ENCODE assay signal across 28 mouse cellular contexts in the genomic region with DNA sequence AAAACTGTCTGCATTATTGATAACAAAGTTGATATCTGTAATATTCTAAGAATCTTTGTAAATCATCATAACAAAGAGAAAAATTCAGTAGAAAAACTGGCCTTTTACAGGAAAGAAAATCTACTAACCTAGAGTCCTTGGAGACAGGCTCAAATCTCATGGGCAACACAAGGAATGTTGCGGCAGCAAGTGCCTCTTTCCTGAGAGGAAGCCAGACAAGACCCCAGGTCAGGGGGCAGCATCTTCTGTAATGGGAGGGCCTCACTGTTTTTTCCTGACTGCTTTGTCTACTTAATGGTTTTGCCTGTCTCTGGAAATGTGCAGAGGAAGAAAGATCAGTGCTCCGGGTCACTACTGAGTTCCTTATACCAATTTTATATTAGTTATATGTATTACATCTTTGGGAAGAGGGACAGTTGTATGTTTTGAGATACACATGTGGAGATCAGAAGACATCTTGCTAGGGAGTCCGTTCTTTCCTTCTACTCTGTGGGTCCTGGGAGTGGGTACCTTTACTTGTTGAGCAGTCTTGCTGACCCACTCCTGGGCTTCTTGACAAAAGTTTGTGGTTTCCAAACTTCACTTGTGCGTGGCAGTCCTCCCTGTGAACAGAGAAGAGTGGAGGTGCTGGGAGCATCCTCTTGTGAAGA.
DNase-seq lines count a peak whose midpoint lies in the region; ATAC-seq lines count a peak whose summit lies in the region.
"Had no signal": no experiment of that assay in that cellular context is flagged by ENCODE, and none has a peak within 500 bp of the region (broad histone marks: within the 10 kb centered on the region; RNA-seq: fewer than 3 reads in every experiment).

No protein-coding gene starts in this region.

- no peak overlapping the region for H3K9ac ChIP-seq in heart, embryonic 12.5 days
- H3K9ac ChIP-seq: embryonic facial prominence, embryonic 13.5 days; forebrain, embryonic 12.5 days; forebrain, embryonic 15.5 days; heart, embryonic 15.5 days; hindbrain, embryonic 14.5 days had no signal

- H3K36me3 ChIP-seq in heart, embryonic 12.5 days, result no peaks in the 10 kb centered on the region
- 0 out of 2 replicates have a peak, but pooled peaks cover 2% of the 10 kb centered on the region for H3K36me3 ChIP-seq in embryonic facial prominence, embryonic 10.5 days (replicated peaks)
- H3K36me3 ChIP-seq: embryonic facial prominence, embryonic 13.5 days; forebrain, embryonic 12.5 days; forebrain, embryonic 15.5 days; heart, embryonic 15.5 days had no signal

- peak; percentile 63 for DNase-seq in embryo, embryonic 10 days (ENCODE audit: low spot score)
- no peak for DNase-seq in embryo, embryonic 9.5 days (ENCODE audit: extremely low spot score)
- no peak for DNase-seq in heart, adult 18-20 months
- DNase-seq in embryonic facial prominence, embryonic 10.5 days (ENCODE audit: low spot score), result peak; percentile 35
- no peak for DNase-seq in left cerebral cortex, postnatal 36 days (ENCODE audit: low spot score in 2 of 2)
- DNase-seq: adrenal gland, adult 8-10 months; adrenal gland, postnatal 25 days; cerebellum, adult 11-12 months; cerebellum, adult 8-10 months; cerebellum, postnatal 10 days; cerebellum, postnatal 36 days; gastrocnemius, postnatal 10 days; gastrocnemius, postnatal 36 days; heart, postnatal 10 days; heart, postnatal 4 days; kidney, adult 18-20 months had no signal

- ATAC-seq in heart, embryonic 12.5 days (ENCODE audit: insufficient number of reproducible peaks, low FRiP score), result no peak
- ATAC-seq: activated CD4-positive, CD25-positive, alpha-beta regulatory T cell, adult 4 months; forebrain, embryonic 15.5 days; hindbrain, postnatal 0 days; inflammation-experienced regulatory T-cells, adult 6 months; intestine, embryonic 16.5 days had no signal

- H3K4me2 ChIP-seq in heart, embryonic 12.5 days, result no peak overlapping the region
- H3K4me2 ChIP-seq: embryonic facial prominence, embryonic 13.5 days; forebrain, embryonic 12.5 days; forebrain, embryonic 15.5 days; heart, embryonic 11.5 days; heart, embryonic 15.5 days; hindbrain, embryonic 14.5 days had no signal

- H3K4me1 ChIP-seq in heart, embryonic 12.5 days (replicated peaks), result peaks cover 3% of the 10 kb centered on the region
- H3K4me1 ChIP-seq in embryonic facial prominence, embryonic 10.5 days, result peaks cover 17% of the 10 kb centered on the region
- H3K4me1 ChIP-seq: embryonic facial prominence, embryonic 13.5 days; forebrain, embryonic 12.5 days; forebrain, embryonic 15.5 days had no signal

- H3K27ac ChIP-seq in heart, embryonic 12.5 days (ENCODE audit: poor library complexity, severe bottlenecking), result peak overlapping the region; percentile 63
- 0 out of 2 replicates have a peak overlapping the region, but pooled peaks have one; percentile 31 for H3K27ac ChIP-seq in embryonic facial prominence, embryonic 10.5 days (replicated peaks)
- H3K27ac ChIP-seq: embryonic facial prominence, embryonic 13.5 days; forebrain, embryonic 12.5 days; forebrain, embryonic 15.5 days; heart, embryonic 15.5 days; hindbrain, embryonic 14.5 days; hindbrain, postnatal 0 days had no signal

- intact Hi-C loops in left cerebral cortex, postnatal 36 days (cut with DNase I), result no loop called here

- no peaks in the 10 kb centered on the region for H3K27me3 ChIP-seq in heart, embryonic 12.5 days (replicated peaks)
- H3K27me3 ChIP-seq in embryonic facial prominence, embryonic 10.5 days (replicated peaks; ENCODE audit: low read depth, poor library complexity, severe bottlenecking), result no peaks in the 10 kb centered on the region
- H3K27me3 ChIP-seq: embryonic facial prominence, embryonic 13.5 days; forebrain, embryonic 12.5 days; forebrain, embryonic 15.5 days; heart, embryonic 15.5 days had no signal

- 73% methylated on average over 4 of the region's 4 CpGs for WGBS in heart, embryonic 12.5 days
- 58% methylated on average over 4 of the region's 4 CpGs for WGBS in embryonic facial prominence, embryonic 10.5 days

- no peak overlapping the region for H3K4me3 ChIP-seq in heart, embryonic 12.5 days
- no peak overlapping the region for H3K4me3 ChIP-seq in embryonic facial prominence, embryonic 10.5 days
- H3K4me3 ChIP-seq: embryonic facial prominence, embryonic 13.5 days; erythroblast, embryonic 14.5 days; forebrain, embryonic 12.5 days; forebrain, embryonic 15.5 days; heart, embryonic 15.5 days had no signal

- no peaks in the 10 kb centered on the region for H3K9me3 ChIP-seq in heart, embryonic 12.5 days (replicated peaks)
- no peaks in the 10 kb centered on the region for H3K9me3 ChIP-seq in embryonic facial prominence, embryonic 10.5 days
- H3K9me3 ChIP-seq: embryonic facial prominence, embryonic 13.5 days; forebrain, embryonic 12.5 days; forebrain, embryonic 15.5 days; heart, embryonic 15.5 days had no signal

Comparison
In these comparisons a context has a peak if more than half of its experiments do, and no peak if none do; other contexts are left out.
1. DNase-seq: peak in embryo, embryonic 10 days (single experiment) and embryonic facial prominence, embryonic 10.5 days (single experiment); none in embryo, embryonic 9.5 days (single experiment), heart, adult 18-20 months (0 of 2) and left cerebral cortex, postnatal 36 days (0 of 2).